Mouse (Mus musculus): Measurements from ENCODE around the gene Hspbap1. TPM values are rescaled to one million over a fixed set of nuclear protein-coding genes. Genes with fewer than 3 reads are reported as not detected.

Hspbap1 gene
- polyA plus RNA-seq, 1 experiment from 2014 or later, result 13.3 TPM

- no peaks in the 10 kb centered on the region for H3K4me1 ChIP-seq (ENCODE audit: control insufficient read depth, insufficient read depth, low read length)
- ATAC-seq (ENCODE audit: insufficient read depth, low FRiP score), result no peak
- no peaks in the 10 kb centered on the region for H3K9me3 ChIP-seq (replicated peaks; ENCODE audit: control insufficient read depth, low read length)
- H3K4me2 ChIP-seq (ENCODE audit: low read depth, low read length), result no peak overlapping the region
- no peaks in the 10 kb centered on the region for H3K36me3 ChIP-seq (ENCODE audit: control insufficient read depth, insufficient read depth, low read length)
- no peak overlapping the region for H3K27ac ChIP-seq (ENCODE audit: low read length)
- H3K27me3 ChIP-seq (ENCODE audit: control insufficient read depth, insufficient read depth, low read length), result no peaks in the 10 kb centered on the region
- H3K9ac ChIP-seq (ENCODE audit: low read length), result no peak overlapping the region
- 84% methylated on average over 5 of the region's 5 CpGs for WGBS
- no peak overlapping the region for H3K4me3 ChIP-seq (replicated peaks; ENCODE audit: low read length)
These were observed 11.5 kb downstream of the Hspbap1 start for GRCm38 (mm10) chr16:35781651-35782050.

DNA sequence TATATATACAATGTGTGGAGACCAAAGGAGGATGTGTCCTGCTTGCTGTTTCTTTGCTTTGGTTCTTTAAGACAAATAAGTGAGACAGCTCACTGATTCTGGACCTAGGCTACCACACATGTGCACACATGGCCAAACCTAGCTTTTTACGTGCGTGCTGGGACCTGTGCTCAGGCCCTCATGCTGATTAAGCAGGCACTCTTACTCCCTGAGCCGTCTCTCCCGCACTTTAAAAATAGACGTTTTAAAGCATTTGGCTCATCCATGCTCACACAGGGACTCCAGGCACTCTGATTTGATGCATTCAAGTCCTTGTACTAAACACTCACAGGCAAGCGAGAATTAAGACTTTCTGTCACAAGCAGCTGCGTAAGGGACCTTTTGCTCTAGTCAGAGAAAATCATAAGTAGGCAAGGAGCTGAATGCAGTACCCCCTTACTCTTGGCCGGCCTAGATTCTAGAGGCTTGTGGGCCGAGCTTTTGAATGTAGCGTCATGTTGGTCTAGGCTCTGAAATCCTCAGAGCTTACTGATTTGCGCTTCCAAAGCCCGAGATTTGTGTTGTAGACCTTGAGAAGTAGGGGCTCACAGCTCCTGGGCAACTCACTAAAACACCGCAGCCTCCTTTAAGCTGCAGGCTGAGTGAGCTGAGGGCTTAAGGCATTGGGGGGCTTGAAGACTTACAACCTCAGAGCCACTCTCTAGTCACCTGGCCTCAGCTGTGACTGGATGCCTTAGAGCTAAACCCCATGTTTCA lies 12.5 kb downstream of the Hspbap1 start:
- 84% methylated on average over 13 of the region's 13 CpGs for whole genome bisulfite sequencing
- H3K27ac ChIP-seq (ENCODE audit: low read length), result no peak overlapping the region
- H3K4me3 ChIP-seq (replicated peaks; ENCODE audit: low read length), result no peak overlapping the region
- H3K4me1 ChIP-seq (ENCODE audit: control insufficient read depth, insufficient read depth, low read length), result no peaks in the 10 kb centered on the region
- ATAC-seq (ENCODE audit: insufficient read depth, low FRiP score), result no peak
- H3K9ac ChIP-seq (ENCODE audit: low read length), result no peak overlapping the region
- no peaks in the 10 kb centered on the region for H3K27me3 ChIP-seq (ENCODE audit: control insufficient read depth, insufficient read depth, low read length)
- H3K9me3 ChIP-seq (replicated peaks; ENCODE audit: control insufficient read depth, low read length), result no peaks in the 10 kb centered on the region
- H3K4me2 ChIP-seq (ENCODE audit: low read depth, low read length), result no peak overlapping the region
- no peaks in the 10 kb centered on the region for H3K36me3 ChIP-seq (ENCODE audit: control insufficient read depth, insufficient read depth, low read length)

- ATAC-seq (ENCODE audit: insufficient read depth, low FRiP score), result no peak
- 66% methylated on average over 3 of the region's 3 CpGs for WGBS
- no peak overlapping the region for H3K4me2 ChIP-seq (ENCODE audit: low read depth, low read length)
These were observed 13.0 kb downstream of the Hspbap1 start for GRCm38 (mm10) chr16:35783207-35783573.

GRCm38 (mm10) chr16:35784134-35784725 lies 14.1 kb downstream of the Hspbap1 start:
- WGBS, result 55% methylated on average over 7 of the region's 7 CpGs
- Histone ChIP-seq H3K9ac (ENCODE audit: low read length) (no peak overlapping the region), H3K27me3 (ENCODE audit: control insufficient read depth, insufficient read depth, low read length) (no peaks in the 10 kb centered on the region), H3K4me3 (replicated peaks; ENCODE audit: low read length) (no peak overlapping the region), H3K9me3 (replicated peaks; ENCODE audit: control insufficient read depth, low read length) (no peaks in the 10 kb centered on the region), H3K36me3 (ENCODE audit: control insufficient read depth, insufficient read depth, low read length) (no peaks in the 10 kb centered on the region), H3K4me2 (ENCODE audit: low read depth, low read length) (no peak overlapping the region), H3K27ac (ENCODE audit: low read length) (no peak overlapping the region), H3K4me1 (ENCODE audit: control insufficient read depth, insufficient read depth, low read length) (no peaks in the 10 kb centered on the region)
- ATAC-seq (ENCODE audit: insufficient read depth, low FRiP score), result no peak

More at GRCm38 (mm10) chr16:35783207-35783573, 13.0 kb downstream of the Hspbap1 start:
- Histone ChIP-seq H3K4me1 (ENCODE audit: control insufficient read depth, insufficient read depth, low read length) (no peaks in the 10 kb centered on the region), H3K9ac (ENCODE audit: low read length) (no peak overlapping the region), H3K9me3 (replicated peaks; ENCODE audit: control insufficient read depth, low read length) (no peaks in the 10 kb centered on the region), H3K4me3 (replicated peaks; ENCODE audit: low read length) (no peak overlapping the region), H3K27me3 (ENCODE audit: control insufficient read depth, insufficient read depth, low read length) (no peaks in the 10 kb centered on the region), H3K36me3 (ENCODE audit: control insufficient read depth, insufficient read depth, low read length) (no peaks in the 10 kb centered on the region), H3K27ac (ENCODE audit: low read length) (no peak overlapping the region)

- Histone ChIP-seq H3K27ac (ENCODE audit: low read length) (no peak overlapping the region), H3K9ac (ENCODE audit: low read length) (no peak overlapping the region), H3K27me3 (ENCODE audit: control insufficient read depth, insufficient read depth, low read length) (no peaks in the 10 kb centered on the region), H3K4me1 (ENCODE audit: control insufficient read depth, insufficient read depth, low read length) (no peaks in the 10 kb centered on the region), H3K9me3 (replicated peaks; ENCODE audit: control insufficient read depth, low read length) (no peaks in the 10 kb centered on the region), H3K4me2 (ENCODE audit: low read depth, low read length) (no peak overlapping the region), H3K4me3 (replicated peaks; ENCODE audit: low read length) (no peak overlapping the region), H3K36me3 (ENCODE audit: control insufficient read depth, insufficient read depth, low read length) (no peaks in the 10 kb centered on the region)
- no peak for ATAC-seq (ENCODE audit: insufficient read depth, low FRiP score)
- WGBS, result 68% methylated on average over 6 of the region's 6 CpGs
These were observed 17.0 kb downstream of the Hspbap1 start for GRCm38 (mm10) chr16:35787163-35787562.

DNA sequence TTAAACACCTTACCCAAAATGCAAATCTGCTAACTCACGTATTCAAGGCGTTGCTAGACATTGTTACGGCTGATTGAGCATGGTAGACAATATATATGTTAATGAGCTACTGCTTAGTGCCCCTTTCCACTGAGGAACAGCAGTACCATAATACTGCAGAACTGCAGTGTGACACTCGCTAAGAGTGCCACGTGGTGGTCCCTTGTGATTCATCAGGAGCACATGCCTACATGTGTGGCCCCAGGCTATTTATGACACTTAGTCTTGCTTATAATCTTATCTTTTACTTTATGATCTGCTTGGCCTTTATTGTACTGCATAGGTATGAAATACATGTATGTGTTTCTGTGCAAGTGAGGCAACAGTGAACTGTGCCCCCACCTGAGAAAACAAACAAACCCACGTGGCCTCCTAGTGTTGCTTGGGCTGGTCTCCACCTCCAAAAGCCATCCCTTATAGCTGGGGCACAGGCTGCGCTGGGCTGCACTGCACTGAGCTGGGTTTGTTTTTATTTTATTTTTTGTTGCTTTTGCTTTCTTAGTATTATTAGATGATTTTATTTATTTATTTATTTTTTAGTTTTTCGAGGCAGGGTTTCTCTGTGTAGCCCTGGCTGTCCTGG lies 17.5 kb downstream of the Hspbap1 start:
- no peak for ATAC-seq (ENCODE audit: insufficient read depth, low FRiP score)
- Histone ChIP-seq H3K27me3 (ENCODE audit: control insufficient read depth, insufficient read depth, low read length) (no peaks in the 10 kb centered on the region), H3K9ac (ENCODE audit: low read length) (no peak overlapping the region), H3K4me3 (replicated peaks; ENCODE audit: low read length) (no peak overlapping the region), H3K27ac (ENCODE audit: low read length) (no peak overlapping the region), H3K4me2 (ENCODE audit: low read depth, low read length) (no peak overlapping the region), H3K4me1 (ENCODE audit: control insufficient read depth, insufficient read depth, low read length) (no peaks in the 10 kb centered on the region), H3K36me3 (ENCODE audit: control insufficient read depth, insufficient read depth, low read length) (no peaks in the 10 kb centered on the region), H3K9me3 (replicated peaks; ENCODE audit: control insufficient read depth, low read length) (no peaks in the 10 kb centered on the region)
- 84% methylated on average over 8 of the region's 8 CpGs for WGBS

- H3K36me3 ChIP-seq (ENCODE audit: control insufficient read depth, insufficient read depth, low read length), result no peaks in the 10 kb centered on the region
- H3K9ac ChIP-seq (ENCODE audit: low read length), result no peak overlapping the region
- WGBS, result 89% methylated on average over 6 of the region's 6 CpGs
- no peak overlapping the region for H3K4me3 ChIP-seq (replicated peaks; ENCODE audit: low read length)
- H3K27me3 ChIP-seq (ENCODE audit: control insufficient read depth, insufficient read depth, low read length), result no peaks in the 10 kb centered on the region
- H3K9me3 ChIP-seq (replicated peaks; ENCODE audit: control insufficient read depth, low read length), result no peaks in the 10 kb centered on the region
- no peak overlapping the region for H3K4me2 ChIP-seq (ENCODE audit: low read depth, low read length)
- H3K4me1 ChIP-seq (ENCODE audit: control insufficient read depth, insufficient read depth, low read length), result no peaks in the 10 kb centered on the region
- no peak overlapping the region for H3K27ac ChIP-seq (ENCODE audit: low read length)
- ATAC-seq (ENCODE audit: insufficient read depth, low FRiP score), result no peak
These were observed 18.2 kb downstream of the Hspbap1 start for GRCm38 (mm10) chr16:35788330-35788729.

DNA sequence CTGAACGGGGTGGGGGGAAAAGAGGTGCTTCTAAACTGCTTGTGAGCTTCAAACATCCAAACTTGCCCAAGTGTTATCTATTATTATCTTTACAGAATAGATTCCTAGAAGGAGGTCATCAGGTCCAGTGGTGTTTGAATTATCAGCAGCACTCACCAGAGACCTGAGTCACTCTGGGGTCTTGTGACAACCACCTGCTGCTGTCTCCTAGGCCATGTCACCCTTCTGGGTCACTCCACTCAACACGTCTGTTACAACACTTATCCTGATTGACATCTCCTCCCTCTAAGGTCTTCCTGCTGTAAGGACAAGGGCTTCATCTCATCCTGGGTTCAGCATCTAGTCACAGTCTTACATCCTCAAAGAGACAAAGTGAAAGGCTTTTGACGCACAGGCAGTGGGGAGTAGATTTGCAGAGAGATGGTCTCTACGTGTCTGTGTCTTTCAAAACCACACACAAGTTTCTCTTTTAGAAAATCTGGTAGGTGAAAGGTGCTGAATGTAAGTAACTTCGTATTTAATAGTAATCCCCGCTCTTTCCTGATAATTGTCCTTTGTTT lies 21.9 kb downstream of the Hspbap1 start:
- Histone ChIP-seq H3K4me1 (ENCODE audit: control insufficient read depth, insufficient read depth, low read length) (no peaks in the 10 kb centered on the region), H3K9ac (ENCODE audit: low read length) (no peak overlapping the region), H3K9me3 (replicated peaks; ENCODE audit: control insufficient read depth, low read length) (no peaks in the 10 kb centered on the region), H3K27me3 (ENCODE audit: control insufficient read depth, insufficient read depth, low read length) (no peaks in the 10 kb centered on the region), H3K36me3 (ENCODE audit: control insufficient read depth, insufficient read depth, low read length) (no peaks in the 10 kb centered on the region), H3K4me3 (replicated peaks; ENCODE audit: low read length) (no peak overlapping the region), H3K27ac (ENCODE audit: low read length) (no peak overlapping the region), H3K4me2 (ENCODE audit: low read depth, low read length) (no peak overlapping the region)
- no peak for ATAC-seq (ENCODE audit: insufficient read depth, low FRiP score)
- WGBS, result 84% methylated on average over 6 of the region's 6 CpGs

DNA sequence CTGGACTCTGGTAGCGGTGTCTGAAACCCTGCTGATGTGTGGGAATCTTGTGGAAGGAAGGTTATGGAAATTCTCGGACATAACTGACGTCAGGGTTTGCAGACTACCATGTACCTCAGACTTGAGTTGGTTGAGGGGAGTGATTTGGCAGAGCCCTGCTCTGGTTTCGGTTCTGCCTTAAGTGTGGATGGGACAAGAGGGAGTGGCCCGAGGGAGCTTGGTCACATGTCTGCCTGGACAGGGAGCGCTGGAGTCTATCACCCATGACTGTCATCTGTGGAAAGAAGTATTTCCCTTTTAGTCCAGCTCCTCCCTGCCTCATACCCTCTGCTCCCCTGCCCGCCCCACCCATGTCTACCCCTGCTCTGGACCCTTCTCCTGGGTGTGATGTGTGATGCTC lies 32.0 kb downstream of the Hspbap1 start:
- no peaks in the 10 kb centered on the region for H3K4me1 ChIP-seq (ENCODE audit: control insufficient read depth, insufficient read depth, low read length)
- no peak for ATAC-seq (ENCODE audit: insufficient read depth, low FRiP score)
- no peak overlapping the region for H3K4me3 ChIP-seq (replicated peaks; ENCODE audit: low read length)
- H3K9me3 ChIP-seq (replicated peaks; ENCODE audit: control insufficient read depth, low read length), result peaks cover 3% of the 10 kb centered on the region
- no peak overlapping the region for H3K27ac ChIP-seq (ENCODE audit: low read length)
- no peak overlapping the region for H3K9ac ChIP-seq (ENCODE audit: low read length)
- WGBS, result 87% methylated on average over 7 of the region's 7 CpGs
- H3K4me2 ChIP-seq (ENCODE audit: low read depth, low read length), result no peak overlapping the region
- H3K27me3 ChIP-seq (ENCODE audit: control insufficient read depth, insufficient read depth, low read length), result no peaks in the 10 kb centered on the region
- no peaks in the 10 kb centered on the region for H3K36me3 ChIP-seq (ENCODE audit: control insufficient read depth, insufficient read depth, low read length)
